Mouse (Mus musculus): ENCODE results near the gene Hs2st1.
"Not testable (repeated sequence)": the region's sequence is repeated elsewhere in the genome, so short reads cannot be mapped to it uniquely, and the experiment has no call there.

Gene Hs2st1

GRCm38 (mm10) chr3:144570047-144570815, at the start of gene Hs2st1, which contains the start of gene Selenof:
Gene Hs2st1 (minus strand): TSS chr3:144570181.
Gene Selenof (plus strand): TSS chr3:144570304.
- peak; percentile 96 for DNase-seq

GRCm38 (mm10) chr3:144617633-144618180, 47.7 kb upstream of the Hs2st1 start:
- no peak for DNase-seq

- DNase-seq, result peak; percentile 84
These were observed 46.9 kb upstream of the Hs2st1 start for GRCm38 (mm10) chr3:144616654-144617425.

GRCm38 (mm10) chr3:144615459-144615858, 45.5 kb upstream of the Hs2st1 start:
- no peak for DNase-seq

- DNase-seq, result no peak
These were observed 44.7 kb upstream of the Hs2st1 start for GRCm38 (mm10) chr3:144614698-144615097.

- DNase-seq, result no peak
These were observed 44.3 kb upstream of the Hs2st1 start for GRCm38 (mm10) chr3:144614277-144614676.

- DNase-seq, result no peak
These were observed 42.4 kb upstream of the Hs2st1 start for GRCm38 (mm10) chr3:144612382-144612781.

- no peak for DNase-seq
These were observed 41.8 kb upstream of the Hs2st1 start for GRCm38 (mm10) chr3:144611626-144612271.

GRCm38 (mm10) chr3:144610759-144611158, 40.8 kb upstream of the Hs2st1 start:
- DNase-seq, result no peak

- no peak for DNase-seq
These were observed 38.1 kb upstream of the Hs2st1 start for GRCm38 (mm10) chr3:144608090-144608489.

GRCm38 (mm10) chr3:144606449-144606848, 36.5 kb upstream of the Hs2st1 start:
- DNase-seq, result no peak

GRCm38 (mm10) chr3:144605811-144606210, 35.8 kb upstream of the Hs2st1 start:
- DNase-seq, result not testable (repeated sequence)

GRCm38 (mm10) chr3:144604205-144604604, 34.2 kb upstream of the Hs2st1 start:
- no peak for DNase-seq

GRCm38 (mm10) chr3:144603558-144603957, 33.6 kb upstream of the Hs2st1 start:
- no peak for DNase-seq

- no peak for DNase-seq
These were observed 32.8 kb upstream of the Hs2st1 start for GRCm38 (mm10) chr3:144602819-144603218.

GRCm38 (mm10) chr3:144602413-144602812, 32.4 kb upstream of the Hs2st1 start:
- DNase-seq, result no peak

- no peak for DNase-seq
These were observed 27.9 kb upstream of the Hs2st1 start for GRCm38 (mm10) chr3:144597790-144598467.

GRCm38 (mm10) chr3:144597121-144597520, 27.1 kb upstream of the Hs2st1 start:
- DNase-seq, result no peak

GRCm38 (mm10) chr3:144592992-144593785, 23.2 kb upstream of the Hs2st1 start:
- no peak for DNase-seq

GRCm38 (mm10) chr3:144589189-144589890, 19.4 kb upstream of the Hs2st1 start:
- no peak for DNase-seq

- DNase-seq, result no peak
These were observed 16.8 kb upstream of the Hs2st1 start for GRCm38 (mm10) chr3:144586731-144587130.
